Mouse (Mus musculus) heart, postnatal 36 days (tissue): ENCODE measurements at regions not wholly inside any gene's neighbourhood (a gene's known extent, or its start where the extent isn't known, plus 50 kb on each side); places are given as distances from the start of the nearest gene placed in this dataset.

ENCODE experiments used
- DNase-seq, 2 experiments: peaks; one replicate each; pipeline ENCODE4 v3.0.0; 2021 to 2022
- intact Hi-C: fragments of 180-260 bp; cut with DNase I; formaldehyde crosslinking; loops from one replicate; pipeline ENCODE4 v1.15.1; 2025

DNA sequence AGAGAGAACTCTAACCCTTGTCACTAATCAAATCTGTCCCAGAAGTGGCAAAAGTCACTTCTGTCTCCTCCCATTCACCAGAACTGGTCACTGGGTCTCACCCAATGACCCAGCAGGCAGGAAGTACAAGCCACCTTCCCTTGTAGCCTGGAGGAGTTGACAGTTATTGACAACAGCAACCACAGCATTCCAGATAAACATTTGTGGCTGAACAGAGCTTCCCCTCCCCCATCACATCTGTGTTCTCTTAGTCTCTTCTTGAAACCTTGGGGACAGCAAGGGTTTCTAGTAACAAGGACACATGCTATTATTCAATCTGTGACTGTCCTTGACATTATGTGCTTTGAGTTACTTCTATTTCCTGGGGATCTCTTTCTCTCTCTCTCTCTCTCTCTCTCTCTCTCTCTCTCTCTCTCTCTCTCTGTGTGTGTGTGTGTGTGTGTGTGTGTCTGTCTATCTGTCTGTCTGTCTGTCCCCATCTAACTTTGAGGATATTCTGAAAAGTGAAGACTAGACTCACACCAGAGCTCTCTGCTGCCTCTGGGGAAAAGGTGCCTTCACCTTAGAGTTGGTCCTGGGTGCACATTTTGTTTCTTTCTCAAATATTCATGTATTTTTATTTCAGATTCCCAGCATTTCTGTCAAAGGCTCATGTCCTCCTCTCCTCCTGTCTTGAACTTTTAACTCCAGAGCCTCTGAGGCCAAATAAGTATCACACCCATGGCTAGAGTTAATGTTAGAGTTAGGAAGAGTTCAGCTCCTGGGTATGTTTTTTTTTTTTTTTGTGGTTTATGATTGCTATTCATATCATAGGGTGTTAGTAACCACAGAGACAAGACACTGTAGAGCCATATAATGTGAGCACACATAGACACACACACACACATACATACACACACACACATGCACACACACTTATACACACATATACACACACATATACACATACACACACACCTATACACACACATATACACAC, 65.4 kb upstream of the Tut7 start:
- DNase-seq = no peak
- intact Hi-C loops = loop anchor here (2.0 kb wide), 2 partner anchors 288 to 580 kb away; partner anchors contain the start of gene Gas1

- no peak for DNase-seq
- intact Hi-C loops = loop anchor here (1.0 to 2.0 kb wide), 2 partner anchors 31 to 851 kb away; no protein-coding TSS in a partner anchor
Measured at GRCm38 (mm10) chr13:59887306-59887705, 64.4 kb upstream of the Tut7 start.

- intact Hi-C loops = loop anchor here (2.0 kb wide), 1 partner anchor 30 kb away; no protein-coding TSS in a partner anchor
- DNase-seq = no peak
Measured at GRCm38 (mm10) chr13:59886572-59886971, 63.6 kb upstream of the Tut7 start.

DNA sequence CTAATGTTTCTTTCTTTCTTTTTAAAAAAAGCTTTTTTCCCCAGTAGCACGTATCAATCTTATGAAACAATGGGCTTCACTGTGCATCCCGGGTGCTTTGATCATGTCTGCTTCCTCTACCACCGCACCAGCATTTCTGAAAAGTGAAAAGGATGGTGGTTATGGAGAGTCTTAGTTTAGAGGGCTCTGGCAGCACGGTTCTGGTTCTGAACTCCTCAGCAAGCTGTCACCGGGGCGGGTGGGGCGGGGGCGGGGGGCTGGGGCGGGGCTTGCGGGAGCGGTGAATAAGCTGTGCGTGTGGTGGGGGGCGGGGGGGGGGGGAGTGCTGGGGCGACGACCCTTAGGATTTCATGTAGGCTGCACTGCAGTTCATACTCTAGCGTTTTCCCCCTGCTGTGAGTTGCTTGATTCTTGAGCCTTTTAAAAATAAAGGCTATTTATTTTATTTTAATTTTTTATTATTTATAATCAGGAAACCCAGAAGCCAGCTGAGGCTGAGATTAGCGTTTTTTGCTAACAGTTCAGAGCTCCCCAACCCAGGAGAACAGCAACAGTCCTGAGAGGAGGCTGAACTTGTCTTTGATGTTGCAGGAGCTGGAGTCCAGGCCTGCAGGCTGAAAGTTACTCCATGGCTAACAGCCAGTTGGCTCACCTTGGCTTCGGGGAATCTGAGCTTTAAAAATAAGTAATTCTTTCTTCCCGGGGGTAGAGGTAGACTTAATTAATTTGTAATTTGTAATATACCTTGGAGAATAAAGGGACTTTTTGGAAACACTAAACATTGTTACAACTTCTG, 59.2 kb upstream of the Tut7 start:
- intact Hi-C loops = no loop called here
- DNase-seq = no peak

GRCm38 (mm10) chr13:59880055-59880454, 57.1 kb upstream of the Tut7 start:
- intact Hi-C loops = no loop called here
- no peak for DNase-seq

DNA sequence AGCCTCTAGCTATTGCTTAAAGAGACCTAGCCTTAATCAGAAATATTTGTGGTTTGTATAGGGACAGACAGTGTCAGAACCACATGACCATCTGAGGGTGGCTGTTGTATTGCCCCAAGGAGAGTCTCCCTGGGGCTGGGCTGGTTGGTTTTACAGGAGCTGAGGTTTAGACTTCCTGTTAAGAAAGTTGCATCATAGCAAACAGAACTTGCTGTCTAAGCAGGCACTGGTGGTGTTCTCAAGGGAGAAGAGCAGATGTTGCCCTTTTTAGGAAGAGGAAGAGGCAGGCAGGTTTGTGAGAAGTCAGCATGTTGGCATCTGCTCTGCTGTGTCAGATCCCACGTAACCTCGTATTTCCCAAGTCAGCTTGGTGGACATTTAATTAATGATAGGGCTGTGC, 52.7 kb upstream of the Tut7 start:
- intact Hi-C loops = no loop called here
- DNase-seq = no peak

GRCm38 (mm10) chr13:59874137-59874931, 51.4 kb upstream of the Tut7 start:
- DNase-seq = no peak
- intact Hi-C loops = no loop called here
